Mouse (Mus musculus): ENCODE data around the gene Sdc3. TPM values are rescaled to one million over a fixed set of nuclear protein-coding genes. Genes with fewer than 3 reads are reported as not detected.

Gene Sdc3
- polyA plus RNA-seq (2012; rRNA removed; ENCODE audit: low replicate concordance): 12.7 and 29.5 TPM in 2 replicates

GRCm38 (mm10) chr4:130792376-130793179 is at the start of gene Sdc3:
Gene Sdc3 (plus strand): TSS chr4:130792537.

Other genes starting within 250 kb of the Sdc3 start
- 4.9 and 11.4 TPM in 2 replicates for gene Nkain1, start 218.4 kb upstream of the Sdc3 start, polyA plus RNA-seq (2012; rRNA removed; ENCODE audit: low replicate concordance)
- gene Pum1, start 129.2 kb upstream of the Sdc3 start, polyA plus RNA-seq (2012; rRNA removed; ENCODE audit: low replicate concordance): 29.4 and 37.9 TPM in 2 replicates
- 35.0 and 65.5 TPM in 2 replicates for gene Laptm5, start 120.6 kb downstream of the Sdc3 start, polyA plus RNA-seq (2012; rRNA removed; ENCODE audit: low replicate concordance)
- not detected in 2 replicates for gene Matn1, start 151.8 kb downstream of the Sdc3 start, polyA plus RNA-seq (2012; rRNA removed; ENCODE audit: low replicate concordance)